Mouse (Mus musculus): ENCODE data around the gene Clstn2.

GRCm38 (mm10) chr9:97953746-97954359 lies 79.1 kb downstream of the Clstn2 start:
- no peak for TF ChIP-seq EP300 (optimal IDR thresholded peaks at IDR 0.05)
- TF ChIP-seq CTCF (IDR thresholded peaks at IDR 0.05; ENCODE audit: low read depth): no peak

Measured in stomach, postnatal 0 days (tissue).